Mouse (Mus musculus) thymus, postnatal 0 days (tissue): Measurements from ENCODE around the gene Eif4e3. TPM values are rescaled to one million over a fixed set of nuclear protein-coding genes. Genes with fewer than 3 reads are reported as not detected.

ENCODE experiments used
- polyA plus RNA-seq: library from polyadenylated mRNA; unstranded; fragments of >200 nt; fragmentation: Nextera tagmentation; extraction: Ambion mirVana; gene quantifications from 2 replicates; pipeline ENCODE4 v1.2.1, GENCODE M21; 2015

Gene Eif4e3
- polyA plus RNA-seq, 1 experiment from 2014 or later = 43.2 TPM

Other genes with a start within 250 kb of the Eif4e3 start
- gene Foxp1, start 144.1 kb downstream of the Eif4e3 start, polyA plus RNA-seq = 63.7 and 82.5 TPM in 2 replicates
- 2.4 and 6.4 TPM in 2 replicates for gene Gm20696, start within 50 bp of the Eif4e3 start, polyA plus RNA-seq
- gene Gpr27, start 25.9 kb upstream of the Eif4e3 start, polyA plus RNA-seq = 1.7 and 2.3 TPM in 2 replicates
- 0.18 and 0.28 TPM in 2 replicates for gene Prok2, start 59.6 kb upstream of the Eif4e3 start, polyA plus RNA-seq